Mouse (Mus musculus): Measurements from ENCODE around the gene Zfp607b. TPM values are rescaled to one million over a fixed set of nuclear protein-coding genes. Genes with fewer than 3 reads are reported as not detected.

Zfp607b gene
- polyA plus RNA-seq, 1 experiment, result 4.2 TPM

- Histone ChIP-seq H3K4me3 (replicated peaks; ENCODE audit: control insufficient read depth, low read depth, low read length) (no peak overlapping the region), H3K4me1 (ENCODE audit: control insufficient read depth, insufficient read depth, low read length) (no peaks in the 10 kb centered on the region; the same call in 1 of the 2 replicates), H3K27ac (ENCODE audit: control insufficient read depth, insufficient read depth, low read depth, low read length, poor library complexity) (no peak overlapping the region)
- 59% methylated on average over 20 of the region's 20 CpGs for WGBS
- TF ChIP-seq CTCF (IDR thresholded peaks at IDR 0.05; ENCODE audit: control insufficient read depth, insufficient read depth, low read length) (peak; percentile 46), POLR2A (IDR thresholded peaks at IDR 0.05; ENCODE audit: borderline replicate concordance, control insufficient read depth, low read depth, low read length) (no peak)
Observed at GRCm38 (mm10) chr7:27654607-27655276, 34.4 kb upstream of the Zfp607b start.

GRCm38 (mm10) chr7:27655545-27655944 lies 33.6 kb upstream of the Zfp607b start:
- H3K4me1 ChIP-seq (ENCODE audit: control insufficient read depth, insufficient read depth, low read length), result no peaks in the 10 kb centered on the region; the same call in 1 of the 2 replicates

GRCm38 (mm10) chr7:27656600-27656999 lies 32.5 kb upstream of the Zfp607b start:
- Histone ChIP-seq H3K4me3 (replicated peaks; ENCODE audit: control insufficient read depth, low read depth, low read length) (no peak overlapping the region), H3K27ac (ENCODE audit: control insufficient read depth, insufficient read depth, low read depth, low read length, poor library complexity) (no peak overlapping the region), H3K4me1 (ENCODE audit: control insufficient read depth, insufficient read depth, low read length) (no peaks in the 10 kb centered on the region; the same call in 1 of the 2 replicates)
- TF ChIP-seq CTCF (IDR thresholded peaks at IDR 0.05; ENCODE audit: control insufficient read depth, insufficient read depth, low read length), result no peak
- no peak for TF ChIP-seq POLR2A (IDR thresholded peaks at IDR 0.05; ENCODE audit: borderline replicate concordance, control insufficient read depth, low read depth, low read length)
- 86% methylated on average over 16 of the region's 16 CpGs for WGBS

More at GRCm38 (mm10) chr7:27655545-27655944, 33.6 kb upstream of the Zfp607b start:
- no peak overlapping the region for H3K4me3 ChIP-seq (replicated peaks; ENCODE audit: control insufficient read depth, low read depth, low read length)
- no peak for TF ChIP-seq CTCF (IDR thresholded peaks at IDR 0.05; ENCODE audit: control insufficient read depth, insufficient read depth, low read length)
- TF ChIP-seq POLR2A (IDR thresholded peaks at IDR 0.05; ENCODE audit: borderline replicate concordance, control insufficient read depth, low read depth, low read length), result no peak
- H3K27ac ChIP-seq (ENCODE audit: control insufficient read depth, insufficient read depth, low read depth, low read length, poor library complexity), result no peak overlapping the region
- WGBS, result 48% methylated on average over 11 of the region's 11 CpGs

DNA sequence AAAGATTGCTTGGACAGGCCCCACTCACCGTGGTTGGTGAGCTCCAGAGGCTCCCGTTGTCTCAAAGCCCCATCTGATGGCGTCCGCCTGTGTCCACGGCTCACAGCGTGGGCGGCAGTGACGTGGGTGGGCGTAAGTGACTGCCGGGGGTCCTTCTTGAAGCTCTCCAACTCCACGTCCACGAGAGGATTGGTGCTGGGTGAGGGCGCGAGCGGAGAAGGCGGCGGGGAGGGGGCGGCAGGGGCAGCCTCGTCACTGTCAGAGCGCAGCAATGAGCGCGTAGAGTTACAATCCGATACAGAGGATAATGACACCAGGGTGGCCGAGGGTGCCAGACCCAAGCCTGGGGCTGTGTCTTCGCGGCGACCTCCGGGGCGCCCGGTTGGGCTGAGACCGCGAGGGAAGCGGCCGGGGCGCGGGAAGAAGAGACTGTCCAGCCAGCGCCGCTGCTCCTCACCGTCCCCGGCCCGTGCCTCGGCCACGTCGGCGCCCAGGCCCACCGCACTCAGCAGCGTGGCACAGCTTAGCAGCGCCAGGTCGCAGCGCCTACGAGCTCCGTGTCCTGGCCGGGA lies 31.2 kb upstream of the Zfp607b start:
- no peak overlapping the region for H3K27ac ChIP-seq (ENCODE audit: control insufficient read depth, insufficient read depth, low read depth, low read length, poor library complexity)
- WGBS, result 37% methylated on average over 53 of the region's 53 CpGs
- no peak overlapping the region for H3K4me3 ChIP-seq (replicated peaks; ENCODE audit: control insufficient read depth, low read depth, low read length)
- no peaks in the 10 kb centered on the region for H3K4me1 ChIP-seq (ENCODE audit: control insufficient read depth, insufficient read depth, low read length)
- TF ChIP-seq CTCF (IDR thresholded peaks at IDR 0.05; ENCODE audit: control insufficient read depth, insufficient read depth, low read length) (no peak), POLR2A (IDR thresholded peaks at IDR 0.05; ENCODE audit: borderline replicate concordance, control insufficient read depth, low read depth, low read length) (no peak)

GRCm38 (mm10) chr7:27658712-27659663 lies 30.2 kb upstream of the Zfp607b start:
- Histone ChIP-seq H3K4me3 (replicated peaks; ENCODE audit: control insufficient read depth, low read depth, low read length) (no peak overlapping the region), H3K27ac (ENCODE audit: control insufficient read depth, insufficient read depth, low read depth, low read length, poor library complexity) (no peak overlapping the region), H3K4me1 (ENCODE audit: control insufficient read depth, insufficient read depth, low read length) (no peaks in the 10 kb centered on the region)
- WGBS, result 66% methylated on average over 14 of the region's 14 CpGs
- TF ChIP-seq POLR2A (IDR thresholded peaks at IDR 0.05; ENCODE audit: borderline replicate concordance, control insufficient read depth, low read depth, low read length), result no peak
- no peak for TF ChIP-seq CTCF (IDR thresholded peaks at IDR 0.05; ENCODE audit: control insufficient read depth, insufficient read depth, low read length)

DNA sequence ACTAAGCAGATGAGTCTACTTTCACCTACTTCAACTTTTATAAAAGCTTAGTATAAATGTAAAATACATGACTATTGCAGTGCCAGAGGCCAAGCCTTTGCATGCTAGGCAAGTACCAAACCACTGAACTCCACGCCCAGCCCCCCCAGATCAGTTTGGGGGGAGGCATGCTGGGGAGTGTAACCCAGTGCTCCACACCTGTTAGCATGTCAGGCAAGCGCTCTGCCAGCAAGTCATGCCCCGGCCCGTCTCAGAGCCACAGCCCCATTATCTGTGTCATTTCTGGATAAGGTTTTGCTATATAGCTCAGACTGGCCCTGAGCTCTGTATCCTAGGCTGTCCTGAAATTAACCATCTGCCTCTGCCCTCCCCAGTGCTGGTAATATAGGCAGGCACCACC lies 27.1 kb upstream of the Zfp607b start:
- 80% methylated on average over 4 of the region's 4 CpGs for WGBS
- H3K27ac ChIP-seq (ENCODE audit: control insufficient read depth, insufficient read depth, low read depth, low read length, poor library complexity), result no peak overlapping the region
- no peak overlapping the region for H3K4me3 ChIP-seq (replicated peaks; ENCODE audit: control insufficient read depth, low read depth, low read length)
- TF ChIP-seq POLR2A (IDR thresholded peaks at IDR 0.05; ENCODE audit: borderline replicate concordance, control insufficient read depth, low read depth, low read length) (no peak), CTCF (IDR thresholded peaks at IDR 0.05; ENCODE audit: control insufficient read depth, insufficient read depth, low read length) (no peak)
- no peaks in the 10 kb centered on the region for H3K4me1 ChIP-seq (ENCODE audit: control insufficient read depth, insufficient read depth, low read length)

GRCm38 (mm10) chr7:27673064-27673574 lies 16.0 kb upstream of the Zfp607b start:
- no peak overlapping the region for H3K27ac ChIP-seq (ENCODE audit: control insufficient read depth, insufficient read depth, low read depth, low read length, poor library complexity)
- WGBS, result 50% methylated on average over 9 of the region's 9 CpGs
- no peak overlapping the region for H3K4me3 ChIP-seq (replicated peaks; ENCODE audit: control insufficient read depth, low read depth, low read length)
- no peak for TF ChIP-seq POLR2A (IDR thresholded peaks at IDR 0.05; ENCODE audit: borderline replicate concordance, control insufficient read depth, low read depth, low read length)
- TF ChIP-seq CTCF (IDR thresholded peaks at IDR 0.05; ENCODE audit: control insufficient read depth, insufficient read depth, low read length), result no peak
- no peaks in the 10 kb centered on the region; the same call in 1 of the 2 replicates for H3K4me1 ChIP-seq (ENCODE audit: control insufficient read depth, insufficient read depth, low read length)

Measured in bone marrow, adult 2 months (tissue).